Mouse (Mus musculus): ENCODE measurements around the gene Rap1gap2.

DNA sequence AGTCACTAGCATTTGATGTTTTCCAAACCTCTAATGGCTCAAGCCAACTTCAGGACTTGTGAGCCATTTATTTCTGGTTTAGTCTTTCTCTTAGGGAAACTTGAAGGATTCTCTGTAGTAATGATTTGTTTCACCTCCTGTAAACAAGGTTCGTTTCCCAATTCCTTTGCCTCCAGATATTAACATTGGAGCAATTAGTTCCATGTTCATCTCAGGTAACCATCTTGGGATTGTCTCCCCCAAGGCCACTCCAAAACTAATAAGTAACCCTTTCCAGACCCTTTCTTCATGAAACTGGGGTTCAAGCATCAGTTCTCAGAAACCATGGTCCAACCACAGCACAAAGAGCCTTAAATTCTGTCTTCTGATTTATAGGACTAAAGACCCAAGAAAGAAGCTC, 248.9 kb downstream of the Rap1gap2 start, which contains the start of gene Olfr412:
- no peak for TF ChIP-seq CTCF (IDR thresholded peaks at IDR 0.05; ENCODE audit: insufficient read depth, low read length)
- no peak for TF ChIP-seq POLR2A (IDR thresholded peaks at IDR 0.05; ENCODE audit: borderline replicate concordance, extremely low read depth, low read depth, low read length)
